Mouse (Mus musculus) ES-Bruce4 (cell line): ENCODE results near the gene Olfr633. TPM values are rescaled to one million over a fixed set of nuclear protein-coding genes. Genes with fewer than 3 reads are reported as not detected.
A peak's percentile ranks its signal among the peaks of the same experiment; 100 is the strongest.
"Not testable (repeated sequence)": the region's sequence is repeated elsewhere in the genome, so short reads cannot be mapped to it uniquely, and the experiment has no call there.

Experiments used
- H3K27ac ChIP-seq: 2 replicates; pipeline ENCODE4 v1.5.1; 2012; ENCODE audit warnings: low read length, inconsistent platforms; ENCODE audit not compliant: insufficient read depth
- H3K27me3 ChIP-seq: 2 replicates; pipeline ENCODE4 v1.6.1; 2012; ENCODE audit warnings: mild to moderate bottlenecking, low read length, inconsistent platforms; ENCODE audit not compliant: control insufficient read depth, poor library complexity, insufficient read depth, severe bottlenecking
- H3K36me3 ChIP-seq: 2 replicates; pipeline ENCODE4 v1.6.1; 2012; ENCODE audit warnings: inconsistent platforms, mild to moderate bottlenecking, low read length, moderate library complexity; ENCODE audit not compliant: control insufficient read depth, poor library complexity, insufficient read depth, severe bottlenecking
- H3K4me1 ChIP-seq: one replicate; pipeline ENCODE4 v1.8.1; 2011; ENCODE audit warnings: low read length; ENCODE audit not compliant: control insufficient read depth, insufficient read depth
- H3K4me3 ChIP-seq: 2 replicates; pipeline ENCODE4 v1.5.1; 2011; ENCODE audit warnings: low read depth, mild to moderate bottlenecking, low read length
- H3K9ac ChIP-seq: 2 replicates; pipeline ENCODE4 v1.6.1; 2012; ENCODE audit warnings: low read depth, mild to moderate bottlenecking, inconsistent platforms; ENCODE audit not compliant: poor library complexity, severe bottlenecking
- H3K9me3 ChIP-seq: replicated peaks from 2 replicates; pipeline ENCODE4 v1.6.1; 2012; ENCODE audit warnings: mild to moderate bottlenecking, low read length, inconsistent platforms; ENCODE audit not compliant: control insufficient read depth, poor library complexity, insufficient read depth, severe bottlenecking
- CTCF ChIP-seq: IDR thresholded peaks from one replicate; pipeline ENCODE4 v1.8.1; 2011; ENCODE audit warnings: low read depth, low read length
- EP300 ChIP-seq: IDR thresholded peaks from 2 replicates; pipeline ENCODE4 v1.6.1; 2011; ENCODE audit warnings: low read depth, low read length; ENCODE audit not compliant: insufficient read depth
- POLR2A ChIP-seq: IDR thresholded peaks from one replicate; pipeline ENCODE4 v1.8.1; 2011; ENCODE audit warnings: low read length; ENCODE audit not compliant: insufficient read depth
- polyA plus RNA-seq: library from polyadenylated mRNA; stranded (reverse); fragments of >200 nt; gene quantifications from 2 replicates; pipeline ENCODE4 v1.2.4, GENCODE M21; 2011; ENCODE audit warnings: low read depth; ENCODE audit not compliant: missing spikeins, insufficient read depth, insufficient read length

Gene Olfr633
- polyA plus RNA-seq, 1 experiment, result not detected

- Histone ChIP-seq H3K4me3 (no peak within 1 kb of the TSS), H3K27ac (no peak within 1 kb of the TSS), H3K36me3 (no peaks in the 10 kb centered on the region), H3K9me3 (no peaks in the 10 kb centered on the region), H3K4me1 (no peaks in the 10 kb centered on the region), H3K27me3 (no peaks in the 10 kb centered on the region), H3K9ac (no peak within 1 kb of the TSS)
- TF ChIP-seq POLR2A (no peak), EP300 (no peak), CTCF (no peak)
Measured at GRCm38 (mm10) chr7:103934264-103934663, 10.0 kb upstream of the Olfr633 start, which contains the start of gene Olfr632. Gene Olfr632, plus strand, starts transcription at chr7:103934347.

- no peak overlapping the region for H3K27ac ChIP-seq
- no peaks in the 10 kb centered on the region for H3K4me1 ChIP-seq
- no peaks in the 10 kb centered on the region for H3K27me3 ChIP-seq
- no peak overlapping the region for H3K4me3 ChIP-seq
- no peaks in the 10 kb centered on the region for H3K9me3 ChIP-seq
- H3K36me3 ChIP-seq, result no peaks in the 10 kb centered on the region
- TF ChIP-seq CTCF, result peak; percentile 67
- no peak for TF ChIP-seq POLR2A
- no peak for TF ChIP-seq EP300
- no peak overlapping the region for H3K9ac ChIP-seq
Measured at GRCm38 (mm10) chr7:103942730-103943129, 1.5 kb upstream of the Olfr633 start.

- H3K9ac ChIP-seq, H3K9me3 ChIP-seq, H3K4me1 ChIP-seq, H3K27ac ChIP-seq, H3K27me3 ChIP-seq, H3K36me3 ChIP-seq: not testable (repeated sequence)
- peak overlapping the region; percentile 18; the same call in 1 of the 2 replicates for H3K4me3 ChIP-seq
Measured at GRCm38 (mm10) chr7:103966873-103967272, 22.6 kb downstream of the Olfr633 start.

- no peak within 1 kb of the TSS for H3K4me3 ChIP-seq
- H3K27me3 ChIP-seq, result no peaks in the 10 kb centered on the region
- no peaks in the 10 kb centered on the region for H3K9me3 ChIP-seq
- TF ChIP-seq POLR2A (no peak), EP300 (no peak), CTCF (no peak)
- H3K27ac ChIP-seq, result no peak within 1 kb of the TSS
- no peaks in the 10 kb centered on the region for H3K36me3 ChIP-seq
- no peaks in the 10 kb centered on the region for H3K4me1 ChIP-seq
- no peak within 1 kb of the TSS for H3K9ac ChIP-seq
Measured at GRCm38 (mm10) chr7:103970852-103971251, 26.6 kb downstream of the Olfr633 start, which contains the start of gene Olfr635. Gene Olfr635, plus strand, starts transcription at chr7:103971152.

- Histone ChIP-seq H3K27me3 (no peaks in the 10 kb centered on the region), H3K4me3 (no peak overlapping the region), H3K36me3 (no peaks in the 10 kb centered on the region), H3K9ac (no peak overlapping the region), H3K9me3 (no peaks in the 10 kb centered on the region), H3K4me1 (no peaks in the 10 kb centered on the region), H3K27ac (no peak overlapping the region)
- TF ChIP-seq CTCF (no peak), POLR2A (no peak), EP300 (no peak)
Measured at GRCm38 (mm10) chr7:103971782-103972181, 27.5 kb downstream of the Olfr633 start.

GRCm38 (mm10) chr7:103998446-103998845, 54.2 kb downstream of the Olfr633 start, which contains the start of gene Olfr638:
Gene Olfr638, plus strand, starts transcription at chr7:103998746.
- Histone ChIP-seq H3K4me3 (no peak within 1 kb of the TSS), H3K27me3 (no peaks in the 10 kb centered on the region), H3K4me1 (no peaks in the 10 kb centered on the region), H3K36me3 (no peaks in the 10 kb centered on the region), H3K9me3 (no peaks in the 10 kb centered on the region), H3K9ac (no peak within 1 kb of the TSS), H3K27ac (no peak within 1 kb of the TSS)
- TF ChIP-seq POLR2A (no peak), EP300 (no peak), CTCF (no peak)

Other genes starting within 250 kb of the Olfr633 start
- 0.16 TPM in 1 of 2 replicates, not detected in the other for gene Olfr243, start 229.8 kb upstream of the Olfr633 start, polyA plus RNA-seq
- not detected in 2 replicates for gene Olfr628, start 214.1 kb upstream of the Olfr633 start, polyA plus RNA-seq
- not detected in 2 replicates for gene Olfr629, start 199.5 kb upstream of the Olfr633 start, polyA plus RNA-seq
- gene Olfr630, start 187.1 kb upstream of the Olfr633 start, polyA plus RNA-seq, result not detected in 2 replicates
- not detected in 2 replicates for gene Olfr69, start 172.8 kb upstream of the Olfr633 start, polyA plus RNA-seq
- not detected in 2 replicates for gene Olfr68, start 164.7 kb upstream of the Olfr633 start, polyA plus RNA-seq
- not detected in 2 replicates for gene Olfr67, start 152.6 kb upstream of the Olfr633 start, polyA plus RNA-seq
- gene Hbb-bt, start 130.4 kb upstream of the Olfr633 start, polyA plus RNA-seq, result 1.2 and 2.2 TPM in 2 replicates
- 3.5 TPM in 1 of 2 replicates, not detected in the other for gene Hbb-bs, start 116.3 kb upstream of the Olfr633 start, polyA plus RNA-seq
- not detected in 2 replicates for gene Hbb-bh2, start 103.9 kb upstream of the Olfr633 start, polyA plus RNA-seq
- gene Hbb-bh1, start 101.3 kb upstream of the Olfr633 start, polyA plus RNA-seq, result not detected in 2 replicates
- 1.4 TPM in 1 of 2 replicates, not detected in the other for gene Hbb-y, start 91.2 kb upstream of the Olfr633 start, polyA plus RNA-seq
- gene Olfr66, start 58.2 kb upstream of the Olfr633 start, polyA plus RNA-seq, result not detected in 2 replicates
- gene Olfr64, start 50.0 kb upstream of the Olfr633 start, polyA plus RNA-seq, result not detected in 2 replicates
- gene Olfr65, start 41.0 kb upstream of the Olfr633 start, polyA plus RNA-seq, result not detected in 2 replicates
- not detected in 2 replicates for gene Olfr631, start 15.6 kb upstream of the Olfr633 start, polyA plus RNA-seq
- not detected in 2 replicates for gene Olfr632, start 10.1 kb upstream of the Olfr633 start, polyA plus RNA-seq
- 0.08 and 0.13 TPM in 2 replicates for gene Olfr635, start 26.7 kb downstream of the Olfr633 start, polyA plus RNA-seq
- gene Olfr638, start 54.3 kb downstream of the Olfr633 start, polyA plus RNA-seq, result not detected in 2 replicates
- gene Olfr639, start 72.9 kb downstream of the Olfr633 start, polyA plus RNA-seq, result not detected in 2 replicates
- not detected in 2 replicates for gene Olfr640, start 81.1 kb downstream of the Olfr633 start, polyA plus RNA-seq
- gene Olfr641, start 91.0 kb downstream of the Olfr633 start, polyA plus RNA-seq, result not detected in 2 replicates
- gene Olfr642, start 108.2 kb downstream of the Olfr633 start, polyA plus RNA-seq, result 0.14 TPM in 1 of 2 replicates, not detected in the other
- not detected in 2 replicates for gene 4930516K23Rik, start 117.0 kb downstream of the Olfr633 start, polyA plus RNA-seq
- gene Olfr644, start 127.4 kb downstream of the Olfr633 start, polyA plus RNA-seq, result not detected in 2 replicates
- not detected in 2 replicates for gene Olfr645, start 141.0 kb downstream of the Olfr633 start, polyA plus RNA-seq
- not detected in 2 replicates for gene Olfr646, start 160.4 kb downstream of the Olfr633 start, polyA plus RNA-seq
- not detected in 2 replicates for gene Ubqln5, start 185.4 kb downstream of the Olfr633 start, polyA plus RNA-seq
- not detected in 2 replicates for gene Olfr643, start 193.0 kb downstream of the Olfr633 start, polyA plus RNA-seq
- not detected in 2 replicates for gene Ubqln3, start 198.8 kb downstream of the Olfr633 start, polyA plus RNA-seq
- gene Ubqlnl, start 206.1 kb downstream of the Olfr633 start, polyA plus RNA-seq, result not detected in 2 replicates
- not detected in 2 replicates for gene Olfm5, start 220.4 kb downstream of the Olfr633 start, polyA plus RNA-seq
- not detected in 2 replicates for gene Olfr648, start 239.0 kb downstream of the Olfr633 start, polyA plus RNA-seq